Mouse (Mus musculus) urinary bladder, postnatal 14 days (tissue): ENCODE data around the gene Gm5065.

Experiments
- DNase-seq: peaks from one replicate; pipeline ENCODE4 v3.0.0; 2021; ENCODE audit warnings: low spot score

Gene Gm5065

GRCm38 (mm10) chr7:5350237-5350636 lies at the start of gene Gm5065:
TSS of gene Gm5065 (plus strand) at chr7:5350537.
- DNase-seq = no peak

GRCm38 (mm10) chr7:5327511-5327910 lies 22.8 kb upstream of the Gm5065 start:
- no peak for DNase-seq

GRCm38 (mm10) chr7:5350935-5351334 lies 598 bp downstream of the Gm5065 start, which contains the start of gene Nlrp2:
TSS of gene Nlrp2 (minus strand) at chr7:5351035.
- no peak for DNase-seq

GRCm38 (mm10) chr7:5363599-5363998 lies 13.3 kb downstream of the Gm5065 start:
- DNase-seq = no peak

GRCm38 (mm10) chr7:5366724-5367123 lies 16.4 kb downstream of the Gm5065 start:
- DNase-seq = no peak

GRCm38 (mm10) chr7:5406201-5406600 lies 55.9 kb downstream of the Gm5065 start:
- no peak for DNase-seq
